Mouse (Mus musculus) heart, embryonic 14.5 days (tissue): ENCODE data around the gene Btrc. TPM values are rescaled to one million over a fixed set of nuclear protein-coding genes. Genes with fewer than 3 reads are reported as not detected.

Experiments used
- ATAC-seq: fragments of 200-750 bp; cut with Nextera tagmentation; 2 replicates; pipeline ENCODE4 v1.8.0; 2017; ENCODE audit warnings: low read depth, moderate TSS enrichment; ENCODE audit not compliant: insufficient number of reproducible peaks, insufficient read depth, low FRiP score
- H3K27ac ChIP-seq, 2 experiments: fragments of 200-500 bp in 1 of 2; fragments of 300-500 bp in 1 of 2; sonication (generic) in 1 of 2; replicated peaks in 1 of 2; 2 replicates each; pipeline ENCODE4 v1.5.1; 2012 to 2014; ENCODE audit warnings: low read depth in 2 of 2, low read length in 2 of 2, control low read depth in 1 of 2, mild to moderate bottlenecking in 1 of 2, mixed read lengths in 1 of 2; ENCODE audit not compliant: control insufficient read depth in 1 of 2, insufficient read depth in 1 of 2
- H3K27me3 ChIP-seq: fragments of 300-500 bp; sonication (generic); 2 replicates; pipeline ENCODE4 v1.6.1; 2014; ENCODE audit warnings: mild to moderate bottlenecking, low read length, control low read depth; ENCODE audit not compliant: control insufficient read depth, insufficient read depth
- H3K36me3 ChIP-seq: fragments of 300-500 bp; sonication (generic); 2 replicates; pipeline ENCODE4 v1.6.1; 2014; ENCODE audit warnings: mild to moderate bottlenecking, control low read depth, low read length, mixed read lengths; ENCODE audit not compliant: control insufficient read depth, insufficient read depth
- H3K4me1 ChIP-seq, 2 experiments: fragments of 200-500 bp in 1 of 2; fragments of 300-500 bp in 1 of 2; sonication (generic) in 1 of 2; 2 replicates each; pipeline ENCODE4 v1.6.1; 2012 to 2014; ENCODE audit warnings: low read length in 2 of 2, control low read depth in 1 of 2, mixed read lengths in 1 of 2; ENCODE audit not compliant: control insufficient read depth in 2 of 2, insufficient read depth in 2 of 2
- H3K4me2 ChIP-seq: fragments of 300-500 bp; sonication (generic); 2 replicates; pipeline ENCODE4 v1.6.1; 2014; ENCODE audit warnings: mild to moderate bottlenecking, low read length
- H3K4me3 ChIP-seq, 2 experiments: fragments of 200-500 bp in 1 of 2; fragments of 300-500 bp in 1 of 2; sonication (generic) in 1 of 2; 2 replicates each; pipeline ENCODE4 v1.5.1; 2012 to 2014; ENCODE audit warnings: low read length in 2 of 2, mild to moderate bottlenecking in 2 of 2, control low read depth in 1 of 2, low read depth in 1 of 2, moderate library complexity in 1 of 2; ENCODE audit not compliant: control insufficient read depth in 1 of 2, insufficient read depth in 1 of 2
- H3K9ac ChIP-seq: fragments of 300-500 bp; sonication (generic); 2 replicates; pipeline ENCODE4 v1.6.1; 2014; ENCODE audit warnings: mild to moderate bottlenecking, low read length
- H3K9me3 ChIP-seq: fragments of 300-500 bp; sonication (generic); 2 replicates; pipeline ENCODE4 v1.6.1; 2016; ENCODE audit warnings: low read length, control low read depth; ENCODE audit not compliant: control insufficient read depth
- WGBS: fragments of 180-500 bp; shearing (Covaris S2); extraction: QIAGEN DNeasy Blood & Tissue Kit; methylation state at CpG from one replicate; pipeline ENCODE4 v1.1.7; 2014; 5-methylcytosine and 5-hydroxymethylcytosine counted together
- polyA plus RNA-seq: library from polyadenylated mRNA; unstranded; fragments of >200 nt; fragmentation: Nextera tagmentation; extraction: Ambion mirVana; gene quantifications from 2 replicates; pipeline ENCODE4 v1.2.1, GENCODE M21; 2014

The Btrc gene
- polyA plus RNA-seq, 1 experiment from 2014 or later, result 36.4 TPM

DNA sequence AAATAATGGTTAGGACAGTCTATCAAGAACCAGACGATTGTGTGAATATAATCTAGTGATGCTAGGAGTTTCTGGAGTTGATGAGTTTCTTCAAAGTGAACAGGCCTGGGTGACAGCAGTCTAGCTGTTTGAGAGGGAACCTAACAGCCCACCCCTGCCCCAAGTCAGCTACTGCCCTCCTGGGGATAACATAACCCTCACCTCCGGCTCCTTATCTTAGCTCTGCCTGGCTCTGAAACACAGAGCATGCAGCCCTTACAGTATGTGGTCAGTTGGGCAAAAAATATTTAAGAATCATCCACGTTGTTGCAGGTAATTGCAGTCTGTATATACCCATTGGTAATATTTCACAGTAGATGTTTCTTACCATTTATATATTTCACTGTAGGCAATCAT, 123.5 kb downstream of the Btrc start:
- no peaks in the 10 kb centered on the region for H3K27me3 ChIP-seq
- H3K4me2 ChIP-seq, result no peak overlapping the region
- 58% methylated on average over 3 of the region's 3 CpGs for WGBS
- no peaks in the 10 kb centered on the region for H3K9me3 ChIP-seq
- H3K4me1 ChIP-seq, result no peaks in the 10 kb centered on the region; a peak in 2 of 4 replicates
- no peak for ATAC-seq
- H3K4me3 ChIP-seq, result no peak overlapping the region
- no peaks in the 10 kb centered on the region for H3K36me3 ChIP-seq
- no peak overlapping the region for H3K27ac ChIP-seq
- no peak overlapping the region for H3K9ac ChIP-seq

- ATAC-seq, result no peak
- Histone ChIP-seq H3K27ac (no peak overlapping the region), H3K36me3 (no peaks in the 10 kb centered on the region), H3K9me3 (no peaks in the 10 kb centered on the region), H3K27me3 (no peaks in the 10 kb centered on the region), H3K4me2 (no peak overlapping the region), H3K4me1 (no peaks in the 10 kb centered on the region; a peak in 2 of 4 replicates), H3K9ac (no peak overlapping the region), H3K4me3 (no peak overlapping the region)
- 50% methylated on average over 6 of the region's 6 CpGs for WGBS
Measured at GRCm38 (mm10) chr19:45489961-45490360, 126.4 kb downstream of the Btrc start.

DNA sequence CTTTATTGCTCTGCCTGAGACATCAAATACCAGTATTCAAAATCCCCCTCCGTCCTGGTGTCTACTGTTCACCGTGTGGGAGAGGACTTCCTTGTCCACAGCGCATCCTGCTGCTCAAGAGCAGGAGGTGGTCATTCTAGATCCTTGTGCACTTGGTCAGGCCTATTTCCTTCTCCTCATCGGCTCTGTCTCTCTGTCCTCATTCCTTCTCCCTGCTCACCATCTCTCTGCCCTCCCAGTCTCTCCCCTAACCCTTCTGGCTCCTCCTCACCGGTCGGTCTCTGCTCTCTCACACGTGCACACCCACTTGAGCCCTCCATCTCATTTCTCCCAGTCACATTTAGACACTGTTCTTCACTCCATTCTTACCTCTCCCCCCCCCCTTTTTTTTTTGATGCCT, 127.7 kb downstream of the Btrc start:
- no peaks in the 10 kb centered on the region for H3K36me3 ChIP-seq
- 70% methylated on average over 7 of the region's 7 CpGs for WGBS
- H3K9ac ChIP-seq, result no peak overlapping the region
- no peak overlapping the region for H3K4me2 ChIP-seq
- ATAC-seq, result no peak
- H3K27ac ChIP-seq, result no peak overlapping the region
- no peak overlapping the region for H3K4me3 ChIP-seq
- no peaks in the 10 kb centered on the region; a peak in 2 of 4 replicates for H3K4me1 ChIP-seq
- no peaks in the 10 kb centered on the region for H3K9me3 ChIP-seq
- no peaks in the 10 kb centered on the region for H3K27me3 ChIP-seq

GRCm38 (mm10) chr19:45494121-45494775, 130.7 kb downstream of the Btrc start:
- peaks cover 0 to 4% of the 10 kb centered on the region in 2 experiments; a peak in 2 of 4 replicates for H3K4me1 ChIP-seq
- H3K9ac ChIP-seq, result no peak overlapping the region
- H3K4me3 ChIP-seq, result no peak overlapping the region
- H3K27ac ChIP-seq, result no peak overlapping the region
- H3K4me2 ChIP-seq, result no peak overlapping the region
- no peaks in the 10 kb centered on the region for H3K27me3 ChIP-seq
- 85% methylated on average over 10 of the region's 10 CpGs for WGBS
- no peaks in the 10 kb centered on the region for H3K36me3 ChIP-seq
- H3K9me3 ChIP-seq, result no peaks in the 10 kb centered on the region
- no peak for ATAC-seq

DNA sequence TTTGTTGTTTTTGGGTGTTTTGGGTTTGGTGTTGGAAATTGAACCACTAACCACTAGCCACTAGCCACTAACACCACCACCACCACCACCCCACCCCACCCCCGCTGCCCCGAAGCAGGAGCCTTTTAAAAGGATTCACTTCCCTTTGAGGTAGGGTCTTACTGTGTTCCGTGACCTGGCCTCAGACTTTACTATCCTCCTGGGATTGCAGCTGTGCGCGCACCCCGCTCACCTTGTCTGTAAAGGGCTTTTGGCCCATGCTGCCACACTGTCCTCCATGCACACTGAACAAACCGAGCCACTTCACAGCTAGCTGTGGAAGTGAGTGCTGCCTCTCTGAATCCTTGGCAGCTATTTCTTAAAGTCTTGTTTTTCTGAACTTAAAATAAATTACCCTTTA, 141.9 kb downstream of the Btrc start:
- H3K9ac ChIP-seq, result no peak overlapping the region
- H3K36me3 ChIP-seq, result no peaks in the 10 kb centered on the region
- no peaks in the 10 kb centered on the region for H3K9me3 ChIP-seq
- H3K4me2 ChIP-seq, result no peak overlapping the region
- H3K27me3 ChIP-seq, result no peaks in the 10 kb centered on the region
- WGBS, result 88% methylated on average over 7 of the region's 7 CpGs
- H3K4me3 ChIP-seq, result no peak overlapping the region
- H3K4me1 ChIP-seq, result peaks cover 6 to 15% of the 10 kb centered on the region in 2 experiments
- no peak overlapping the region for H3K27ac ChIP-seq
- no peak for ATAC-seq

- Histone ChIP-seq H3K27me3 (no peaks in the 10 kb centered on the region), H3K9ac (peak overlapping the region; percentile 26; the same call in 1 of the 2 replicates), H3K4me1 (peaks cover 6 to 15% of the 10 kb centered on the region in 2 experiments), H3K9me3 (no peaks in the 10 kb centered on the region), H3K4me2 (peak overlapping the region; percentile 54), H3K4me3 (peak overlapping the region in 1 of 2 experiments; percentile 6; a peak in 1 of 4 replicates), H3K36me3 (0 out of 2 replicates have a peak, but pooled peaks cover under 1% of the 10 kb centered on the region), H3K27ac (peak overlapping the region; percentile 38 to 74)
- peak; percentile 81; the same call in 1 of the 2 replicates for ATAC-seq
- 15% methylated on average over 19 of the region's 19 CpGs for WGBS
Measured at GRCm38 (mm10) chr19:45507531-45507930, 144.0 kb downstream of the Btrc start.

GRCm38 (mm10) chr19:45510680-45511079, 147.1 kb downstream of the Btrc start:
- ATAC-seq, result no peak

GRCm38 (mm10) chr19:45511406-45511805, 147.9 kb downstream of the Btrc start:
- no peak overlapping the region for H3K27ac ChIP-seq
- H3K4me2 ChIP-seq, result no peak overlapping the region
- H3K4me1 ChIP-seq, result peaks cover 6 to 15% of the 10 kb centered on the region in 2 experiments
- H3K9ac ChIP-seq, result no peak overlapping the region
- no peak for ATAC-seq
- 83% methylated on average over 4 of the region's 4 CpGs for WGBS
- no peaks in the 10 kb centered on the region for H3K9me3 ChIP-seq
- no peak overlapping the region for H3K4me3 ChIP-seq
- no peaks in the 10 kb centered on the region for H3K27me3 ChIP-seq
- peaks cover 38% of the 10 kb centered on the region for H3K36me3 ChIP-seq

More at GRCm38 (mm10) chr19:45510680-45511079, 147.1 kb downstream of the Btrc start:
- H3K27ac ChIP-seq, result no peak overlapping the region
- H3K27me3 ChIP-seq, result no peaks in the 10 kb centered on the region
- H3K9ac ChIP-seq, result no peak overlapping the region
- 76% methylated on average over 3 of the region's 3 CpGs for WGBS
- H3K4me2 ChIP-seq, result no peak overlapping the region
- no peak overlapping the region for H3K4me3 ChIP-seq
- no peaks in the 10 kb centered on the region for H3K9me3 ChIP-seq
- H3K36me3 ChIP-seq, result peaks cover 31% of the 10 kb centered on the region
- peaks cover 6 to 15% of the 10 kb centered on the region in 2 experiments for H3K4me1 ChIP-seq
